Mouse (Mus musculus) heart, postnatal 0 days (tissue): ENCODE measurements around the gene Gm21970. TPM values are rescaled to one million over a fixed set of nuclear protein-coding genes. Genes with fewer than 3 reads are reported as not detected.

ENCODE experiments used
- ATAC-seq: fragments of 200-750 bp; cut with Nextera tagmentation; 2 replicates; pipeline ENCODE4 v1.8.0; 2017; ENCODE audit warnings: low read depth, moderate number of reproducible peaks, moderate library complexity; ENCODE audit not compliant: insufficient read depth
- DNase-seq: peaks from one replicate; pipeline ENCODE4 v3.0.0-alpha.2; 2016; ENCODE audit warnings: low spot score
- H3K27ac ChIP-seq: fragments of 300-500 bp; sonication (generic); 2 replicates; pipeline ENCODE4 v1.5.1; 2014; ENCODE audit warnings: low read depth, mild to moderate bottlenecking
- H3K27me3 ChIP-seq: fragments of 300-500 bp; sonication (generic); 2 replicates; pipeline ENCODE4 v1.6.1; 2014; ENCODE audit warnings: low read length, mixed read lengths; ENCODE audit not compliant: control insufficient read depth, insufficient read depth
- H3K36me3 ChIP-seq: fragments of 300-500 bp; sonication (generic); replicated peaks from 2 replicates; pipeline ENCODE4 v1.6.1; 2014; ENCODE audit warnings: low read length, mixed read lengths; ENCODE audit not compliant: control insufficient read depth, insufficient read depth
- H3K4me1 ChIP-seq: fragments of 300-500 bp; sonication (generic); 2 replicates; pipeline ENCODE4 v1.6.1; 2014; ENCODE audit warnings: antibody characterized with exemption; ENCODE audit not compliant: control insufficient read depth, insufficient read depth
- H3K4me2 ChIP-seq: fragments of 300-500 bp; sonication (generic); 2 replicates; pipeline ENCODE4 v1.6.1; 2014; ENCODE audit warnings: low read depth, mild to moderate bottlenecking, low read length, moderate library complexity
- H3K4me3 ChIP-seq: fragments of 300-500 bp; sonication (generic); 2 replicates; pipeline ENCODE4 v1.5.1; 2014; ENCODE audit warnings: low read depth, low read length
- H3K9ac ChIP-seq: fragments of 300-500 bp; sonication (generic); replicated peaks from 2 replicates; pipeline ENCODE4 v1.6.1; 2014; ENCODE audit warnings: low read depth, low read length, mixed read lengths
- H3K9me3 ChIP-seq: fragments of 300-500 bp; sonication (generic); replicated peaks from 2 replicates; pipeline ENCODE4 v1.6.1; 2016; ENCODE audit warnings: low read length; ENCODE audit not compliant: control insufficient read depth
- CTCF ChIP-seq: IDR thresholded peaks from 2 replicates; pipeline ENCODE4 v1.5.1; 2016; ENCODE audit warnings: antibody characterized with exemption, control low read depth, low read depth
- EP300 ChIP-seq: IDR thresholded peaks from 2 replicates; pipeline ENCODE4 v1.6.1; 2016; ENCODE audit warnings: antibody characterized with exemption, low read depth
- WGBS: fragments of 180-500 bp; shearing (Covaris S2); extraction: QIAGEN DNeasy Blood & Tissue Kit; methylation state at CpG from one replicate; pipeline ENCODE4 v1.1.7; 2014; 5-methylcytosine and 5-hydroxymethylcytosine counted together
- polyA plus RNA-seq: library from polyadenylated mRNA; unstranded; fragments of >200 nt; fragmentation: Nextera tagmentation; extraction: Ambion mirVana; gene quantifications from 2 replicates; pipeline ENCODE4 v1.2.1, GENCODE M21; 2015
- total RNA-seq: library from RNA; depleted of rRNA; stranded (reverse); fragments of >200 nt; gene quantifications from 2 replicates; pipeline ENCODE4 v1.2.3, GENCODE M21; 2014; ENCODE audit warnings: low replicate concordance

Gm21970 gene
- total and polyA plus RNA-seq, 2 experiments from 2014 or later = not detected

GRCm38 (mm10) chr16:91404828-91405577, 13.5 kb downstream of the Gm21970 start:
- ATAC-seq = no peak
- DNase-seq = no peak
- Histone ChIP-seq H3K27ac (peak overlapping the region; percentile 89; the same call in 1 of the 2 replicates), H3K4me3 (no peak overlapping the region), H3K4me2 (no peak overlapping the region; the same call in 1 of the 2 replicates), H3K9me3 (no peaks in the 10 kb centered on the region), H3K9ac (peak overlapping the region; percentile 75; the same call in 1 of the 2 replicates), H3K4me1 (peaks cover 16% of the 10 kb centered on the region), H3K27me3 (no peaks in the 10 kb centered on the region), H3K36me3 (peaks cover 24% of the 10 kb centered on the region; the same call in 1 of the 2 replicates)
- 74% methylated on average over 10 of the region's 10 CpGs for WGBS
- TF ChIP-seq EP300 (no peak), CTCF (no peak)

DNA sequence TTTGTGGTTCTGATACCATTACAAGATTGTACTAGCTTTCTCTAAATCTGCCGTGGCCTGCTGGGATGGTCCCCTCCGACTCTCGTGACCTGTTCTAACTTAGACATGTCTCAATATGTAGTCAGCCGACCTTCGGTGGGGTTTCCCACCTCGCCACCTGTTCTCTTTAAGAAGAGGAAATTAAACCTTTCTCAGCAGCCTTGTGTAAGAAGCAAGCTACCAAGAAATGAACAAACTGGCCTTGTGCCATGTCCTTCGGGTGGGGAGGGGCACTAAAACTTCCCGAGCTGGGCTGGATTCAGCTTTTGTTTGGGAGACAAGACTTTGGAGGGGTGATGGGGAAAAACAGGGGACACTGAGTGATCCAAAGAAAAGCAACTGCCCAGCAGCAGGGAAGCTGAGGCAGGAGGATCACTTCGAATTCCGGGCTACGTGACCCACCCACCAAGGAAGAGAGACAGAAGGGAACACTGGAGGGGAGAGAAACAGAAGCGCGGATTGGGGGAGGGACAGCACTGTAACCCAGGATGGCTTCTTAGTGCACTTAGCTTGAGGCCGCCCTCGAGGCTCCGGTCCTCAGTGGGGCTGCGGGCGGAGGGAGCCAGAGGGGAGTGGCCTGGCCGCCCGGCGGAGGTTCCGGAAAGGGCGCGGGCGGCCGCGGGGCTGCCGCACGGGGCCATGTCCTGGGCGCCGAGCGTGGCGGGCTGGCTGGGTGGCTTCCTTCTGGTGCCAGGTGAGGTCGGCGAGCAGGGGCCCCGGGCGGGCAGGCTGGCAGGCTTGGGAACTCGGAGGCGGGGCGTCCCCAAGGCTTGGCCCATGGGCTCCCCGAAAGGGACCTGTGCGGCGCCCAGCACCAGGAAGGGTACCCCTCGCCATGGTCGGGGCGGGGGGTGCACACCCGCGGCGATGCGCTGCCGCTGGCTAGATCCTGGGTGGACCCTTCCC, 14.4 kb downstream of the Gm21970 start, which contains the start of gene Il10rb:
TSS of gene Il10rb (plus strand) at position 525 of the 945 bp plus-strand sequence.
- 4% methylated on average over 44 of the region's 51 CpGs for WGBS
- H3K4me3 ChIP-seq = peak within 1 kb of the TSS; percentile 66
- no peaks in the 10 kb centered on the region for H3K9me3 ChIP-seq
- TF ChIP-seq EP300 = no peak
- DNase-seq (peak; percentile 73), ATAC-seq (peak; percentile 85)
- H3K9ac ChIP-seq = peak within 1 kb of the TSS; percentile 75
- peaks cover 25% of the 10 kb centered on the region for H3K36me3 ChIP-seq
- H3K4me2 ChIP-seq = peak within 1 kb of the TSS; percentile 66
- H3K27me3 ChIP-seq = no peaks in the 10 kb centered on the region
- peak within 1 kb of the TSS; percentile 89 for H3K27ac ChIP-seq
- H3K4me1 ChIP-seq = peaks cover 20% of the 10 kb centered on the region

DNA sequence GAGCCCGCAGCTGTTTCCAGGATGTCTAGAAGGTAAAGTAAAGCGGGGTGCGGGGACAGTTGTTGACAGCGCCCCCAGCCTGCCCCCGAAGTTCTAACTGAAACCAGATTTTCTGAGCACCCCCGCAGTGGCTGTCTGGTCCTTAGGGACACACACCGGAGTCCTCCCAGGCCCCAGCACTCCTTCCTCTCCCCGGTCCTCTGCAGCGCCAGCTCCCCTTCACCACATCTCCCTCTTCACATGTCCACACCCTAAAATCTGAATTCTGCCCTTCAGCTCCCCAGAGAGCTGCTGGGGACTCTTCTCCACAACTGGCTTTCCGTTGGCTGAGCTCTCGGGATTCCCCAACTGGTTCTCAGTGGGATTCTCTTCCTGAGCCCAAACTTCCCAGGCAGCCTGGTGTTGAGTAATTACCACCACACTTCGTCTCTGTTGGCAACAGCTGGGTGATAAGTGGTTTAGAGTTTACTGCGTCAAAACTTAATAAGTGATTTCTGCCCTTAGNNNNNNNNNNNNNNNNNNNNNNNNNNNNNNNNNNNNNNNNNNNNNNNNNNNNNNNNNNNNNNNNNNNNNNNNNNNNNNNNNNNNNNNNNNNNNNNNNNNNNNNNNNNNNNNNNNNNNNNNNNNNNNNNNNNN, 15.2 kb downstream of the Gm21970 start:
- 0% methylated on average over 13 of the region's 13 CpGs for WGBS

DNA sequence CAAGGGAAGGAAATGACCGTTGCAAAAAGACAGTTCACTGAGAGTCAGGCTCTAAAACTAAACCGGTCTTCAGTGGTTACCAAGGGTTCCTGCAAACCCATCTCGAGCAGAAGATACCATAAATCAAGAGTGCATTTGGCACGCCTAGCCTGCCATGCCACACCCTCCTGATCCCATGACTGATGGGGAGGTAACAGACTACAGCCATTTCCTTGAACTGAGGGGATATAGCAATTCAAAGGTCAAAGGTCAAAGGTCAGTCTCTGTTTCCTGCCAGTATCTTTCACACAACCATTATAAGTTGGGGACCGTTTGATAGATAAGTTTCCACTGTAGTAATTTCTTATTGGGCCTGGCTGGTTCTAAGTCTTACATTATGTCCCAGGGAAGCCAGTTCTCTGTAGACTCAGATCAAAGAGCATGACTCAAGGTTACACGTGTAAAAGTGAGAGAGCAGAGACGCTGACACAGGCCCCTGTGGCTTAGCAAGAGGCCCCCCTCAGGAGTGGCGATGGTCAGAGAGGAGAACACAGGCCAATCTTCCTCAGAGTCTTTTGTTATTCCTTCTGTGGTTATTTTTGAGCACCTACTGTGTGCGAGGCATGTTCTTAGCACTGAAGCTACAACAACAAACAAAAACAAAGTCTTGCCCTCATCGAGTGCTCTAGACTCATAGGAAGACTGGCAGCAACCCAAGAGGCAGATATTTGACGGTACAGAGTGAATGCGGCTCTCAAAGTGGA, 21.8 kb downstream of the Gm21970 start:
- WGBS = 50% methylated on average over 12 of the region's 12 CpGs
- TF ChIP-seq EP300 (no peak), CTCF (no peak)
- peak overlapping the region; percentile 45 for H3K27ac ChIP-seq

More for the DNA sequence above, 15.2 kb downstream of the Gm21970 start:
- no peaks in the 10 kb centered on the region for H3K9me3 ChIP-seq
- peak overlapping the region; percentile 75 for H3K9ac ChIP-seq
- peak overlapping the region; percentile 89 for H3K27ac ChIP-seq
- peak; percentile 79 for DNase-seq
- peak overlapping the region; percentile 66 for H3K4me2 ChIP-seq
- peak overlapping the region; percentile 66 for H3K4me3 ChIP-seq
- H3K36me3 ChIP-seq = peaks cover 27% of the 10 kb centered on the region
- H3K4me1 ChIP-seq = peaks cover 20% of the 10 kb centered on the region
- peak; percentile 46 for ATAC-seq
- no peak for TF ChIP-seq EP300
- H3K27me3 ChIP-seq = no peaks in the 10 kb centered on the region

More for the DNA sequence above, 21.8 kb downstream of the Gm21970 start:
- Histone ChIP-seq H3K9ac (no peak overlapping the region), H3K36me3 (peaks cover 70% of the 10 kb centered on the region), H3K27me3 (no peaks in the 10 kb centered on the region), H3K9me3 (no peaks in the 10 kb centered on the region), H3K4me2 (no peak overlapping the region), H3K4me1 (peaks cover 21% of the 10 kb centered on the region), H3K4me3 (no peak overlapping the region)
- no peak for ATAC-seq
- no peak for DNase-seq
